Mouse (Mus musculus) frontal cortex, adult (tissue): ENCODE data around the gene Xpot.
A peak's percentile ranks its signal among the peaks of the same experiment; 100 is the strongest.

Experiments used
- ATAC-seq: cut with Nextera tagmentation; 2 replicates; pipeline ENCODE4 v1.9.2; 2017; ENCODE audit warnings: mild to moderate bottlenecking, moderate library complexity, mixed read lengths; ENCODE audit not compliant: low TSS enrichment

The Xpot gene

GRCm38 (mm10) chr10:121576372-121576771 lies 49.8 kb downstream of the Xpot start:
- no peak for ATAC-seq

GRCm38 (mm10) chr10:121571511-121572147 lies 54.5 kb downstream of the Xpot start:
- ATAC-seq: no peak

- no peak for ATAC-seq
These were observed 55.1 kb downstream of the Xpot start for GRCm38 (mm10) chr10:121571031-121571430.

GRCm38 (mm10) chr10:121569796-121570195 lies 56.3 kb downstream of the Xpot start:
- no peak for ATAC-seq

- peak; percentile 73 for ATAC-seq
These were observed 57.0 kb downstream of the Xpot start for GRCm38 (mm10) chr10:121569001-121569589.

GRCm38 (mm10) chr10:121568534-121568933 lies 57.6 kb downstream of the Xpot start:
- peak; percentile 13; the same call in 1 of the 2 replicates for ATAC-seq

- no peak for ATAC-seq
These were observed 58.1 kb downstream of the Xpot start for GRCm38 (mm10) chr10:121568026-121568425.

GRCm38 (mm10) chr10:121564447-121564846 lies 61.7 kb downstream of the Xpot start:
- ATAC-seq: peak; percentile 64

GRCm38 (mm10) chr10:121558231-121558630 lies 67.9 kb downstream of the Xpot start:
- no peak for ATAC-seq

GRCm38 (mm10) chr10:121556263-121556662 lies 69.9 kb downstream of the Xpot start:
- peak; percentile 18; the same call in 1 of the 2 replicates for ATAC-seq

- peak; percentile 58 for ATAC-seq
These were observed 75.8 kb downstream of the Xpot start for GRCm38 (mm10) chr10:121550334-121550733.

- peak; percentile 16; the same call in 1 of the 2 replicates for ATAC-seq
These were observed 76.5 kb downstream of the Xpot start for GRCm38 (mm10) chr10:121549670-121550069.

GRCm38 (mm10) chr10:121547162-121547561 lies 79.0 kb downstream of the Xpot start:
- ATAC-seq: no peak

- no peak for ATAC-seq
These were observed 82.6 kb downstream of the Xpot start for GRCm38 (mm10) chr10:121543577-121543976.

GRCm38 (mm10) chr10:121542156-121542555 lies 84.0 kb downstream of the Xpot start:
- ATAC-seq: no peak
